Mouse (Mus musculus): ENCODE results near the gene Gpr19.

Gene Gpr19

GRCm38 (mm10) chr6:134887711-134888449, 10.5 kb downstream of the Gpr19 start:
- DNase-seq (ENCODE audit: low read depth, low spot score), result no peak

GRCm38 (mm10) chr6:134887008-134887407, 11.4 kb downstream of the Gpr19 start:
- DNase-seq (ENCODE audit: low read depth, low spot score), result no peak

- no peak for DNase-seq (ENCODE audit: low read depth, low spot score)
These were observed 11.9 kb downstream of the Gpr19 start for GRCm38 (mm10) chr6:134886475-134886874.

GRCm38 (mm10) chr6:134885515-134885914, 12.9 kb downstream of the Gpr19 start:
- DNase-seq (ENCODE audit: low read depth, low spot score), result no peak

- peak; percentile 41 for DNase-seq (ENCODE audit: low read depth, low spot score)
These were observed 14.7 kb downstream of the Gpr19 start for GRCm38 (mm10) chr6:134883661-134884060.

GRCm38 (mm10) chr6:134880046-134880445, 18.3 kb downstream of the Gpr19 start:
- no peak for DNase-seq (ENCODE audit: low read depth, low spot score)

GRCm38 (mm10) chr6:134879556-134879955, 18.8 kb downstream of the Gpr19 start:
- DNase-seq (ENCODE audit: low read depth, low spot score), result no peak

GRCm38 (mm10) chr6:134877892-134878291, 20.5 kb downstream of the Gpr19 start:
- no peak for DNase-seq (ENCODE audit: low read depth, low spot score)

GRCm38 (mm10) chr6:134877276-134877675, 21.1 kb downstream of the Gpr19 start:
- DNase-seq (ENCODE audit: low read depth, low spot score), result no peak

- DNase-seq (ENCODE audit: low read depth, low spot score), result peak; percentile 60
These were observed 21.6 kb downstream of the Gpr19 start for GRCm38 (mm10) chr6:134876795-134877194.

- peak; percentile 51 for DNase-seq (ENCODE audit: low read depth, low spot score)
These were observed 25.4 kb downstream of the Gpr19 start for GRCm38 (mm10) chr6:134873018-134873417.

- no peak for DNase-seq (ENCODE audit: low read depth, low spot score)
These were observed 26.1 kb downstream of the Gpr19 start for GRCm38 (mm10) chr6:134872236-134872635.

GRCm38 (mm10) chr6:134870887-134871286, 27.5 kb downstream of the Gpr19 start:
- no peak for DNase-seq (ENCODE audit: low read depth, low spot score)

- no peak for DNase-seq (ENCODE audit: low read depth, low spot score)
These were observed 28.1 kb downstream of the Gpr19 start for GRCm38 (mm10) chr6:134870209-134870742.

- no peak for DNase-seq (ENCODE audit: low read depth, low spot score)
These were observed 31.1 kb downstream of the Gpr19 start for GRCm38 (mm10) chr6:134867325-134867724.

- DNase-seq (ENCODE audit: low read depth, low spot score), result no peak
These were observed 32.3 kb downstream of the Gpr19 start for GRCm38 (mm10) chr6:134866113-134866512.

- DNase-seq (ENCODE audit: low read depth, low spot score), result peak; percentile 90
These were observed 35.2 kb downstream of the Gpr19 start for GRCm38 (mm10) chr6:134863146-134863545.

GRCm38 (mm10) chr6:134862671-134863104, 35.7 kb downstream of the Gpr19 start:
- DNase-seq (ENCODE audit: low read depth, low spot score), result no peak

GRCm38 (mm10) chr6:134861386-134861785, 37.0 kb downstream of the Gpr19 start:
- DNase-seq (ENCODE audit: low read depth, low spot score), result no peak

- DNase-seq (ENCODE audit: low read depth, low spot score), result no peak
These were observed 38.1 kb downstream of the Gpr19 start for GRCm38 (mm10) chr6:134860275-134860674.

GRCm38 (mm10) chr6:134859021-134859420, 39.4 kb downstream of the Gpr19 start:
- no peak for DNase-seq (ENCODE audit: low read depth, low spot score)

GRCm38 (mm10) chr6:134855926-134856325, 42.5 kb downstream of the Gpr19 start:
- DNase-seq (ENCODE audit: low read depth, low spot score), result no peak

GRCm38 (mm10) chr6:134854782-134855181, 43.6 kb downstream of the Gpr19 start:
- DNase-seq (ENCODE audit: low read depth, low spot score), result no peak

All from CD4-positive, CD25-positive, alpha-beta regulatory T cell, adult 2 months (primary cell).